Mouse (Mus musculus) hindbrain, embryonic 13.5 days (tissue): ENCODE measurements around the gene B430306N03Rik. TPM values are rescaled to one million over a fixed set of nuclear protein-coding genes. Genes with fewer than 3 reads are reported as not detected.
"Not testable (repeated sequence)": the region's sequence is repeated elsewhere in the genome, so short reads cannot be mapped to it uniquely, and the experiment has no call there.

Source experiments
- ATAC-seq: fragments of 200-750 bp; cut with Nextera tagmentation; 2 replicates; pipeline ENCODE4 v1.8.0; 2017; ENCODE audit warnings: moderate TSS enrichment; ENCODE audit not compliant: low FRiP score
- H3K27ac ChIP-seq: fragments of 300-500 bp; sonication (generic); 2 replicates; pipeline ENCODE4 v1.5.1; 2015; ENCODE audit warnings: inconsistent platforms, mild to moderate bottlenecking, moderate library complexity
- H3K27me3 ChIP-seq: fragments of 300-500 bp; sonication (generic); 2 replicates; pipeline ENCODE4 v1.6.1; 2015; ENCODE audit warnings: mild to moderate bottlenecking, inconsistent platforms
- H3K36me3 ChIP-seq: fragments of 300-500 bp; sonication (generic); 2 replicates; pipeline ENCODE4 v1.6.1; 2015; ENCODE audit warnings: mild to moderate bottlenecking, inconsistent platforms
- H3K4me1 ChIP-seq: fragments of 300-500 bp; sonication (generic); replicated peaks from 2 replicates; pipeline ENCODE4 v1.6.1; 2015; ENCODE audit warnings: inconsistent platforms
- H3K4me2 ChIP-seq: fragments of 300-500 bp; sonication (generic); 2 replicates; pipeline ENCODE4 v1.6.1; 2015; ENCODE audit warnings: inconsistent platforms, mild to moderate bottlenecking, moderate library complexity
- H3K4me3 ChIP-seq: fragments of 300-500 bp; sonication (generic); 2 replicates; pipeline ENCODE4 v1.5.1; 2015; ENCODE audit warnings: mild to moderate bottlenecking, inconsistent platforms
- H3K9ac ChIP-seq: fragments of 300-500 bp; sonication (generic); 2 replicates; pipeline ENCODE4 v1.6.1; 2015; ENCODE audit warnings: mild to moderate bottlenecking, inconsistent platforms
- H3K9me3 ChIP-seq: fragments of 300-500 bp; sonication (generic); 2 replicates; pipeline ENCODE4 v1.6.1; 2016; ENCODE audit warnings: inconsistent platforms
- WGBS: fragments of 180-500 bp; shearing (Covaris S2); methylation state at CpG from one replicate; pipeline ENCODE4 v1.1.7; 2015; 5-methylcytosine and 5-hydroxymethylcytosine counted together
- polyA plus RNA-seq: library from polyadenylated mRNA; unstranded; fragments of >200 nt; fragmentation: Nextera tagmentation; extraction: Ambion mirVana; gene quantifications from 2 replicates; pipeline ENCODE4 v1.2.1, GENCODE M21; 2015

The B430306N03Rik gene
- 0.14 and 0.35 TPM in 2 replicates for polyA plus RNA-seq

GRCm38 (mm10) chr17:48315905-48316579 is at the start of gene B430306N03Rik:
Gene B430306N03Rik, plus strand, starts transcription at chr17:48316141.
- H3K4me2 ChIP-seq, result not testable (repeated sequence)

DNA sequence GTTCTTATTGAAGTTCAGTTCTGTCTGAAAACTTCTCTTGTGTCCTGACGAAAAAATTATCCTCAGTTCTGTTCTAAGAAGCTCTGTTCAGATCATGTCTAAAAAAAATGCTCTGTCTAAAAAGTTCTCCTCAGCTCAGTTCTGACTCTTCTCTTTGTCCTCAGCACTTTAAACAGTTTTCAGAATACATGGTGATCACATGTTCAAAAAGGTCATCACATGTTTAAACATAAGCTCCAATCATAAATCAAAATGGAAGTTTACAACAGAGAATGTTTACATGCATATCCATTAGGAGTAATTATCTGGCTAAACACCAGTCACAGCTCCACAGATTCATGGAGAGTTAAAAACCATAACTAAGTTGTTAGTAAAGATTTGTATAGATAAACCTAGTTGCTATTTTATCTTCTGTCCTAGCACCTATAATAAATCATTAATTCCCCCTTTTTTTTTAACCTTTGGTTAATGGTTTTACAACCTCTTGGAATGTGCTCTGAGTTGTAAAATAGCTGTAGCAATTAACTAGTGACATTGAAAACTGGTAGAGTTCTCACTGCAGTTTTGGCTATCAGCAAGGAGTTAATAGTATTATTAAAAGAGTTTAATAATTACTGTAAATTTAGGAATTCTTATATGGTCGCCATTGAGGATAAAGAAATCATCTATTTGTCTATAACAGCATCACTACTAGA is 49.2 kb upstream of the B430306N03Rik start:
- no peak overlapping the region for H3K27ac ChIP-seq
- no peaks in the 10 kb centered on the region for H3K4me1 ChIP-seq
- H3K36me3 ChIP-seq, result no peaks in the 10 kb centered on the region
- ATAC-seq, result no peak
- H3K27me3 ChIP-seq, result no peaks in the 10 kb centered on the region
- H3K4me2 ChIP-seq, result no peak overlapping the region
- no peak overlapping the region for H3K4me3 ChIP-seq
- WGBS, result 34% methylated on average over 2 of the region's 2 CpGs
- H3K9ac ChIP-seq, result no peak overlapping the region
- H3K9me3 ChIP-seq, result no peaks in the 10 kb centered on the region

More at GRCm38 (mm10) chr17:48315905-48316579, at the start of gene B430306N03Rik:
- H3K4me3 ChIP-seq, H3K27me3 ChIP-seq, H3K9ac ChIP-seq, ATAC-seq, H3K36me3 ChIP-seq, H3K9me3 ChIP-seq, H3K27ac ChIP-seq, H3K4me1 ChIP-seq: not testable (repeated sequence)
- WGBS, result 93% methylated on average over 3 of the region's 3 CpGs

GRCm38 (mm10) chr17:48267591-48267990 is 48.4 kb upstream of the B430306N03Rik start:
- Histone ChIP-seq H3K9ac (no peak overlapping the region), H3K4me2 (no peak overlapping the region), H3K36me3 (no peaks in the 10 kb centered on the region), H3K4me3 (no peak overlapping the region), H3K27ac (no peak overlapping the region), H3K27me3 (no peaks in the 10 kb centered on the region), H3K9me3 (no peaks in the 10 kb centered on the region), H3K4me1 (no peaks in the 10 kb centered on the region)
- ATAC-seq, result no peak
- 97% methylated on average over 1 of the region's 1 CpGs for WGBS

DNA sequence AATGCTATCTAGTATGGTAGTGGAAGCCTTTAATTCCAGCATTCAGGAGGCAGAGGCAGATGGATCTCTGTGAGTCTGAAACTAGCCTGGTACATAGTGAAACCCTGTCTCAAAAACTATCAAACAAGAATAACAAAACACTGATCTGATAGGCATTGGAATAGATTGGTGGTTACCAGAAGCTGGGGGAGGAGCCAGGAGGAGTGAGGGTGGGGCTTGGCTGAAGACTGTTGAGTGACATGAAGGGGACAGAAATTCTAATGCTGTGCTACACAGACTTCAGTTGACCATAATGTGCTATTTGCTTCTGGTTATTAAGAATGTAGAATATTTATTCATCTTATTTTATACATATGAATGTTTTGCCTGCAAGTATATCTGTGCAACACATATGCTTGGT is 47.7 kb upstream of the B430306N03Rik start:
- Histone ChIP-seq H3K27ac (no peak overlapping the region), H3K4me3 (no peak overlapping the region), H3K36me3 (no peaks in the 10 kb centered on the region), H3K9me3 (no peaks in the 10 kb centered on the region), H3K27me3 (no peaks in the 10 kb centered on the region), H3K9ac (no peak overlapping the region), H3K4me1 (no peaks in the 10 kb centered on the region), H3K4me2 (no peak overlapping the region)
- no peak for ATAC-seq

- Histone ChIP-seq H3K9ac (no peak overlapping the region), H3K4me3 (no peak overlapping the region), H3K36me3 (no peaks in the 10 kb centered on the region), H3K4me1 (no peaks in the 10 kb centered on the region), H3K27me3 (no peaks in the 10 kb centered on the region), H3K9me3 (no peaks in the 10 kb centered on the region), H3K4me2 (no peak overlapping the region), H3K27ac (no peak overlapping the region)
- ATAC-seq, result no peak
- WGBS, result 81% methylated on average over 4 of the region's 4 CpGs
Observed at GRCm38 (mm10) chr17:48269833-48270232, 46.1 kb upstream of the B430306N03Rik start.

DNA sequence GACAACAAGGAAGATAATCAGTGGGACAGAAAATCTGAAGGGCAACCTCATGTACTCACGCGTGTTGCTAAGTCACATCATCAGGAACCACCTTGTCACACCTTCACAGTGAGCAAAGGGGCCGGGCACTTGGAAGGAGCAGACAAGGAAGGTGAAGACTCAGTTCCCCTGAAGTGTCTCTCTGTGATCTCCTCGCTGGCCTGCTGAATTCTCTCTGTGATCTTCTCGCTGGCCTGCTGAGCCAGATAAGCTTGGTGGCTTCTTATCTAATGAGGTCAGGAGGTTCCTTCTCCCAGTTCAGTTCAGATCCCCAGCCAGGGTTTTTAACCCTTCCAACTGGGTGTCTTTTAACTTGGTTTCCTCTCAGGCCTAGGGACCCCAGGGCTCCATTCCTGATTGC is 43.8 kb upstream of the B430306N03Rik start:
- no peak overlapping the region for H3K4me3 ChIP-seq
- no peaks in the 10 kb centered on the region for H3K4me1 ChIP-seq
- no peaks in the 10 kb centered on the region for H3K36me3 ChIP-seq
- no peak for ATAC-seq
- no peaks in the 10 kb centered on the region for H3K27me3 ChIP-seq
- no peak overlapping the region for H3K27ac ChIP-seq
- H3K9ac ChIP-seq, result no peak overlapping the region
- no peaks in the 10 kb centered on the region for H3K9me3 ChIP-seq
- H3K4me2 ChIP-seq, result no peak overlapping the region
- WGBS, result 83% methylated on average over 5 of the region's 5 CpGs

GRCm38 (mm10) chr17:48272598-48272997 is 43.3 kb upstream of the B430306N03Rik start:
- H3K27ac ChIP-seq, result no peak overlapping the region
- no peak overlapping the region for H3K4me3 ChIP-seq
- H3K4me2 ChIP-seq, result no peak overlapping the region
- ATAC-seq, result no peak
- WGBS, result 92% methylated on average over 4 of the region's 4 CpGs
- no peaks in the 10 kb centered on the region for H3K27me3 ChIP-seq
- H3K9ac ChIP-seq, result no peak overlapping the region
- no peaks in the 10 kb centered on the region for H3K36me3 ChIP-seq
- no peaks in the 10 kb centered on the region for H3K4me1 ChIP-seq
- no peaks in the 10 kb centered on the region for H3K9me3 ChIP-seq

DNA sequence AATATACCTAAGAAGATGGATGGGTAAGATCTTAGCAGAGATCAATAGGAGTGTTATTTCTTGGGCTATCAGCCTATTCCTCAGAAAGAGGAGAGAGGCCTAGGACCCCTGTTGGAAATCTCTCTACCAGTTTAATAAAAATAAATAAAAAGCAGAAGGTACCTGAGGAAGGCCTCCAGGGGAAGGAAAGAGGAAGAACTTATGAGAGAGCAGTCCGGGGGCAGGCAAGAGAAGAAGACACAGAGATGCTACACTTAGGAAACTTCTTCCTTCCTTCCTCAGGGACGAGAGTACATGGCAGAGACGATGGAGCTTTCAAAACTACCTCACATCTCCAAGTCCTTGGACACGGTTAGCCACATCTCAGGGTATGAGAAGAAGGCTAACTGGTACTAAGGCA is 41.8 kb upstream of the B430306N03Rik start:
- Histone ChIP-seq H3K9me3 (no peaks in the 10 kb centered on the region), H3K9ac (no peak overlapping the region), H3K4me2 (no peak overlapping the region), H3K27ac (no peak overlapping the region), H3K27me3 (no peaks in the 10 kb centered on the region), H3K4me1 (no peaks in the 10 kb centered on the region), H3K36me3 (no peaks in the 10 kb centered on the region), H3K4me3 (no peak overlapping the region)
- 80% methylated on average over 4 of the region's 4 CpGs for WGBS
- no peak for ATAC-seq

- H3K27me3 ChIP-seq, result no peaks in the 10 kb centered on the region
- H3K9ac ChIP-seq, result no peak overlapping the region
- H3K9me3 ChIP-seq, result no peaks in the 10 kb centered on the region
- no peak overlapping the region for H3K27ac ChIP-seq
- no peak overlapping the region for H3K4me2 ChIP-seq
- no peaks in the 10 kb centered on the region for H3K4me1 ChIP-seq
- WGBS, result 30% methylated on average over 6 of the region's 6 CpGs
- no peak overlapping the region for H3K4me3 ChIP-seq
- ATAC-seq, result no peak
- no peaks in the 10 kb centered on the region for H3K36me3 ChIP-seq
Observed at GRCm38 (mm10) chr17:48274885-48275284, 41.1 kb upstream of the B430306N03Rik start.

DNA sequence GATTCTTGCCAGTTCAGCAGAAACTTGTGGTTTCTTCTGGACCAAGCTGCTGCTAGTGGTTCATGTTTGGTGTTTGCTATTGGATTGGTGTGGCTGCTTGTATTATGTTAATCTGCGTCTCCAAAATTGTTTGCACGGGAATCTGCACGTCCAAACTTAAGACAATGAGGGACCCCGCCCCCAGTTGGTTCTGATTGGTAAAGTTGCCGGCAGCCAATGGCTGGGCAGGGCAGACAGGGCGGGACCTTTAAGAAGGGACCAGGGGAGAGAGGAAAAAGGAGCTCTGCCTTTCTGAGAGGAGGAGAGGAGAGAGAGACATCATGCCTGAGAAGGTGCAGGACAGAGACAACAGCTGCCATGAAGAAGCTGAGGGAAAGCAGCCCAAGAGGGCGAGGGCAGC is 40.2 kb upstream of the B430306N03Rik start:
- H3K36me3 ChIP-seq, result no peaks in the 10 kb centered on the region
- H3K27ac ChIP-seq, result no peak overlapping the region
- H3K27me3 ChIP-seq, result no peaks in the 10 kb centered on the region
- H3K9me3 ChIP-seq, result no peaks in the 10 kb centered on the region
- no peak for ATAC-seq
- H3K9ac ChIP-seq, result no peak overlapping the region
- H3K4me1 ChIP-seq, result peaks cover 1% of the 10 kb centered on the region; the same call in 1 of the 2 replicates
- 68% methylated on average over 7 of the region's 7 CpGs for WGBS
- H3K4me3 ChIP-seq, result no peak overlapping the region
- H3K4me2 ChIP-seq, result no peak overlapping the region

DNA sequence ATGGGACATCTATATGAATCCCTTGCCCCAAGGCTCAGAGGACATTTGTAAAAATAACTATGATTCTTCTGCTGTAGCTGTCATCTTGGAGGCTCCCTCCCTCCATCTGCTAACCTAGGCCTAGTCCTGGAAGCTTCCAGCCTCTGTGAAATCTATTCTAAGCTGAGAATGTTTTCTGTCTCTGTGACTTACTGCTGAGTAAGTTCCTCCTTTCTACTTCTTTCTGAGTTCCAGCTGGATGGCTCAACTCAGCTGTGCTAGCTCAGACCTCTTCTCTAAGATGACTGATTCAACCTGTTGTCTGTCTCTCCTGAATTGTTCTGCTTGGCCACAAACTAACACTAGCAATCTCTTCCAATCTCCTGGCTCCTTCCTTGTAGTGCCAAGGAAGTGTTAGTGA is 37.6 kb upstream of the B430306N03Rik start:
- H3K9ac ChIP-seq, result no peak overlapping the region
- ATAC-seq, result no peak

DNA sequence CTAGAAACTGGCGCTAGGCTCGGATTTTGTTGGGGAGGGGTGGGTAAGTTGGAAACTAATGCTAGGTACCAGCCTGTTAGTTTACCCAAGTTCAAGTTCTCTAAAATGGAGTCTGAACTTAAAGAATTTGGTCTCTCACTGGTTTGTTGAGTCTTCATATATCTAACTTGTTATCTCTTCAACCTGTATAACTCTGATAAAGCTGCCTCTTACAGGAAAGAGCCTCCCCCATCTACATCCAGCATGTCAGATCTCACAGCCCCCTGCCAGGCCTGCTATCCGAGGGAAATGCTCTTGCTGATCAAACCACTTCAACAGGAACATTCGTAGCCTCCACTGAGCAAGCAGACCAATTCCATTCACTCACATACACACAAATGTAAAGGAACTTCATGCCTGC is 36.9 kb upstream of the B430306N03Rik start:
- no peak overlapping the region for H3K27ac ChIP-seq
- no peaks in the 10 kb centered on the region for H3K27me3 ChIP-seq
- H3K9ac ChIP-seq, result no peak overlapping the region
- H3K4me3 ChIP-seq, result no peak overlapping the region
- no peak overlapping the region for H3K4me2 ChIP-seq
- no peaks in the 10 kb centered on the region for H3K36me3 ChIP-seq
- ATAC-seq, result no peak
- 81% methylated on average over 4 of the region's 4 CpGs for WGBS
- H3K9me3 ChIP-seq, result no peaks in the 10 kb centered on the region
- peaks cover 12% of the 10 kb centered on the region for H3K4me1 ChIP-seq

More for the DNA sequence above, 37.6 kb upstream of the B430306N03Rik start:
- Histone ChIP-seq H3K27ac (no peak overlapping the region), H3K27me3 (no peaks in the 10 kb centered on the region), H3K4me3 (no peak overlapping the region), H3K9me3 (no peaks in the 10 kb centered on the region), H3K36me3 (no peaks in the 10 kb centered on the region), H3K4me1 (peaks cover 12% of the 10 kb centered on the region), H3K4me2 (no peak overlapping the region)
